Mouse (Mus musculus) megakaryocyte, embryonic 14.5 days (primary cell): ENCODE measurements around the gene Mgl2.

Experiments used
- FLI1 ChIP-seq: IDR thresholded peaks from 2 replicates; pipeline ENCODE4 v1.6.1; 2012; ENCODE audit warnings: low read length, inconsistent platforms, mixed read lengths
- GATA1 ChIP-seq: IDR thresholded peaks from 3 replicates; pipeline ENCODE4 v1.6.1; 2012; ENCODE audit warnings: mixed read lengths, low read length, inconsistent platforms, borderline replicate concordance

DNA sequence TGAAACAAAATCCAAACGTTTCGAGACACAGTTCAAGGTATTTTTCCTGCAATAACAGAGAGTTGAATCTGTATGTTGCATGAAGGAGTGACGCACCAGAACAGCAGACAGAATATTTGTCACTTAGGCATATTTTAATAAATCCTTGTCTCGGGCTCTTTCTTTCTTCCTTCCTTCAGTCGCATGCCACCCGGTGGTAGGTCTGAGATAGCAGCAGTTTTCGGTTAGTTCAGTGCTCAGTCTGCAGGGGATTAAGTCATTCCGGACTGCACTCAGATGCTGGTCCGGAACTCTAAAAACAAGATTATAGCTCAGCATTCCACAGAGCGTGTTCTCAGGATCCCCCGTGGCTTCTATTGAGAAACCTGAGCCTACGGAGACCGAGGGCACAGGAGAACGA, 49.3 kb downstream of the Mgl2 start:
- TF ChIP-seq GATA1 (no peak), FLI1 (no peak)
